Mouse (Mus musculus) CD4-positive, CD25-positive, alpha-beta regulatory T cell, adult 4 months (primary cell): ENCODE results near the gene Rspo1. TPM values are rescaled to one million over a fixed set of nuclear protein-coding genes. Genes with fewer than 3 reads are reported as not detected.
"Not testable (repeated sequence)": the region's sequence is repeated elsewhere in the genome, so short reads cannot be mapped to it uniquely, and the experiment has no call there.

Source experiments
- ATAC-seq: one replicate; pipeline ENCODE4 v1.8.0; 2017
- polyA plus RNA-seq, 2 experiments: library from polyadenylated mRNA; unstranded; fragments of 100-300 nt; shearing (Covaris generic); gene quantifications; one replicate each; pipeline ENCODE4 v1.2.1; 2017

The Rspo1 gene
- not detected for polyA plus RNA-seq

DNA sequence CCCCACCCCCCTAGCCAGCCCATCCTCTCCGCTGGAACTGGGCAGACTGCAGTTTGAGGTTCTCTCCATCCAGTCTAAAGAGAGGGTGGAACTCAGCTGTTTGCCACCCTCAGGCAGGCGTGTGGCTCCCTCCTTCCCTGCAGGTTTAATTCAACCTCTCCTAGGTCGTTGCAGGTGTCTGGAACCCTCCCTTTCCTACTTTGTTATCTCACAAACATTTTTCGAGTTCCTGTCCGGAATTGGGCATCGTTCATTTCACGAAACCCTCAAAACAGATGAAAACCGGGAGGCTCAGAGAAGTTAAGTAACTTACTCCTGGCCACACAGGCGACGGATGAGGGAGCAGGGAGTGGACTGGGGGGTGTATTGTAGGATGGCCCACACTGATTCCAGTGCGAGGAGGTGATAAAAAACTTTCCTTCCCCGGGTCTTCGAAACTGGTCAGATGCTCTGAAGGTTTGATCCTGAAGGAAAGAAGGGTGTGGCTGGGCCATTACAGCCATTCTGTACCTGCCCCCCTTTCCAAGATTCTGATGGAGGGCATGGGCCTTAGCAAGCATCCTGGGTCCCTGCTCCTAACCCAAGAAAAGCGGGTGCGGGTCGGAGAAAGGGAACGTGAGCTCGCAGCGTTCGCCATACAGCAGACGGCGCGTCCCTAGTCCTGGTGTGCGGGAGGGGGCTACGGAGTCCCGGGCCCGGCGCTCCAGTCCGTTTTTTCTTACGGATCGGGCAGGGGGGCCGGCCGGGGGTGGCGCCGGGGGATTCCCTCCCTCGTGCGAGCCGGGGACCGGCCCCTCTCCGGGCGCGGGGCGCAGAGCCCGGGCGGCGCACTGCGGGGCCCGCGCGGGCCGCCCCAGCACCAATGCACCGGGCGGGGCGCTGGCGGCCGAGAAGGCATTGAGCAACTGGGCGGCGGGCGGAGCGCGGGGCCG is at the start of gene Rspo1:
Rspo1 (plus strand) TSS at position 760 of the 932 bp plus-strand sequence.
- ATAC-seq, result no peak

GRCm38 (mm10) chr4:124936613-124937471 is 49.4 kb upstream of the Rspo1 start, which contains the start of gene 9930104L06Rik:
Gene 9930104L06Rik (plus strand): TSS chr4:124937048.
- peak; percentile 100 for ATAC-seq

GRCm38 (mm10) chr4:124939211-124939610 is 47.0 kb upstream of the Rspo1 start, which contains the start of gene Cdca8:
Gene Cdca8 (minus strand): TSS chr4:124939311.
- ATAC-seq, result not testable (repeated sequence)

DNA sequence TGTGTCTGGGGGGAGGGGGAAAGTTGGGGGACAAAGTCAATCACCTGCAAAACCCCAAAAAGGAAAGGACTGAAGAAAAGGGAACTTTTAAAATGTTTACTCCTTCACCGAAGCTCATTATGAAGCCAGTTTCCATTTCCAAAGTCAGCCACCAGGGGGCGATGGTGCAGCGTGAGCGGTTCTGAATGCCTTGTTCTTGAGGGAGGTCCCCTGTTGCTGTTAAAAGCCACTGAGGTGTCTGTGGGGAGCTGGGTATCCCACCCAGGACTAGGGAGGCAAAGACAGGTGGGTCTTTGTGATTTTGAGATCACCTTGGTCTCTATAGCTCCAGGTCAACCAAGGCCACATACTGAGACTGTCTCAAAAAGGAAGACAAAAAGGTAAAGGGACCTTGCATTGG is 43.2 kb upstream of the Rspo1 start:
- ATAC-seq, result peak; percentile 75

GRCm38 (mm10) chr4:124943781-124944180 is 42.4 kb upstream of the Rspo1 start:
- ATAC-seq, result no peak

GRCm38 (mm10) chr4:124944961-124945360 is 41.3 kb upstream of the Rspo1 start:
- no peak for ATAC-seq

- no peak for ATAC-seq
Observed at GRCm38 (mm10) chr4:124949488-124949887, 36.7 kb upstream of the Rspo1 start.

DNA sequence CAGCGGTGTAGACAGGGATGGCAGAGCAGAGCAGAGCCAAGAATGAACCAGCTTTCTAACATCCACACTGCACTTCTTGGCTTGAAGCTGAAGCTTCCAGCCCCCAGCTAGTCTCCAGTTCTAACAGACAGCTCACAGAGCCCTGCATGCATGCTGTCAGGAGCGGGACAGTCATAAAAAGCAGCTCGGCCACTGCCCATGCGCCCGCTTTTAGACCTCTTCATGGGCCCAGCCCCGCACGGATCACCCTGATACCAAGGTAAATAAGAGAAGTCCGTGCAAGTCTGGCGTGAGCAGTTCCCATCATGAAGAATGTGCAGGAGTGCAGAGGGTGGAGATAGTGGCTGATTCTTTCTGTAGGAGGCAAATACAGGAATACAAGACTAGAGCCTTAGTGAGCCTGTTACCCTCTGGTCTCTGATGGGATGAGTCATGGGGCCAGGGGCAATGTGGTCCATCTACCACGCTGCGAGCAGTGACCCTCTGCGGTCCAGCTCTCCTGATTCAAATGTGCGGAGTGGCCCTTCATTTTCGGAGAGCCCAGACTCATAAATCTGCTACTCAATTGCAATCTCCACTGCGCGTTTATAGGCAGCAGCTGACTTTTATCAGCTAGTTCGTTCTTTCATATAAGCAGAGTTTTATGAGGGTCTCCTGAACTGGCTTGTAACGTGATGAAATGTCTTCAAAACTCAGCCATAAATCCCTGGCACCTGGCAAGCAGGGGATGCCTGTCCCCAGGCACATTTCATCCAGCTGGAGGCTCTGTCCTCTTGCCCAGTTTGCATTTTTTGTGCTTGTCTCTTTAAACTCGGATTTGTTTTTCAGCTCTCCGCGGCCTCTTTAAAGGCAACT is 35.8 kb upstream of the Rspo1 start:
- ATAC-seq, result no peak

DNA sequence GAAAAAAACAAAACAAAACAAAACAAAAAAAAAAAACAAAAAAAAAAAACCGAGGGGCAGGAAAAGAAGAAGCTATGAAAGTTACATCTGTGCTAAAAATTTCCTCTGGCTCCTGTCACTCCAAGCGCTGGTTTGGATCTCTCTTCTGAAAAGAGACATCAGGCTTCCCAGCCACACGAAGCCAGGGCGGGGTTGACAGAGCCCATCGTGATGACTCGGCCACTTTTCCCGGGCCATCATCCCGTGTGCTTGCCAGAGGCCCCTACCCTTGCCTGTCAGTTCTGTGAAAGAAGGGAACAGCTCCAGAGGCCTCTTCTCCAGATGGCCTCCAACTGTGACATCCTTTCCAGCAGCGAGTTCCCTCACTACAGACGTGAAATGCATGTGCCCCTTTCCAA is 35.2 kb upstream of the Rspo1 start:
- ATAC-seq, result no peak

GRCm38 (mm10) chr4:124953546-124953945 is 32.7 kb upstream of the Rspo1 start:
- no peak for ATAC-seq

DNA sequence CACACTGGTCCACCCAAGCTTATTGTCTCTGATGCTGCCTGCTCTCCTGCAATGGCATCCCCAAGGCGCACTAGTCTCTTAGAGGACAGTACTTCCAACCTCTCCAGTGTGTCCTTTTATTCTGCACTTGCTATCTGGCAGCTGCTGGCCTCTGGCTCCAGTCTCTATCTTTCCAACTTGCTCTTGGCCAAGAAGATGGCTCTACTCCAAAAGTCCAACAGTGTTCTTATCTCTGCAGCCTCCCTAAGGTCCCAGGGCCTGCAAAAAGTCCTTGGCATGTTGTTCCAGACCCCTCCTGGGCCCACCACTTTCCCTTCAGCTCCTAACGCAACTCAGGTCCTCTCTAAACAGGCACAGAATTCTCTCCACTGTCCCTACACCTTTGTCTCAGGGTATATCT is 28.9 kb upstream of the Rspo1 start:
- no peak for ATAC-seq

GRCm38 (mm10) chr4:124959062-124959461 is 27.2 kb upstream of the Rspo1 start:
- ATAC-seq, result no peak

- no peak for ATAC-seq
Observed at GRCm38 (mm10) chr4:124960940-124961339, 25.3 kb upstream of the Rspo1 start.

DNA sequence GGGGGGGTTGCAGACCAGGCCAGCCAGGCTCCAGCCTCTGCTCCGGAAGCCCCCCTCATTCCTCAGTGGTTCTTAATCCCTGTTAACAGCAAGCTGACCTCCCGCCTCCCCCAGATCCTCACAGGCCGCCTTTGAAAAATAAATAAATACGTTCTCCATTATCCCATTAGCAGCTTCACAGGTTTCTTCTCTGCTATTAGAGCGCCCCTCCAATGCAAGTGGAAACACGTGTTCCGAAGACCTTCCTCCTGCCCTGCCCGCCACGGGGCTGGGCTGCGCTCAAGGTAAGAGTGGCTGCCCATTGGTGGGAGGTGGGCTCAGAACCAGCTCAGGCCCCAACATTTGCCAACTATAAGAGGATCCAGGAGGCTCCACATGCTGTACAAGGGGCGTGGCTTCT is 23.7 kb upstream of the Rspo1 start:
- no peak for ATAC-seq

DNA sequence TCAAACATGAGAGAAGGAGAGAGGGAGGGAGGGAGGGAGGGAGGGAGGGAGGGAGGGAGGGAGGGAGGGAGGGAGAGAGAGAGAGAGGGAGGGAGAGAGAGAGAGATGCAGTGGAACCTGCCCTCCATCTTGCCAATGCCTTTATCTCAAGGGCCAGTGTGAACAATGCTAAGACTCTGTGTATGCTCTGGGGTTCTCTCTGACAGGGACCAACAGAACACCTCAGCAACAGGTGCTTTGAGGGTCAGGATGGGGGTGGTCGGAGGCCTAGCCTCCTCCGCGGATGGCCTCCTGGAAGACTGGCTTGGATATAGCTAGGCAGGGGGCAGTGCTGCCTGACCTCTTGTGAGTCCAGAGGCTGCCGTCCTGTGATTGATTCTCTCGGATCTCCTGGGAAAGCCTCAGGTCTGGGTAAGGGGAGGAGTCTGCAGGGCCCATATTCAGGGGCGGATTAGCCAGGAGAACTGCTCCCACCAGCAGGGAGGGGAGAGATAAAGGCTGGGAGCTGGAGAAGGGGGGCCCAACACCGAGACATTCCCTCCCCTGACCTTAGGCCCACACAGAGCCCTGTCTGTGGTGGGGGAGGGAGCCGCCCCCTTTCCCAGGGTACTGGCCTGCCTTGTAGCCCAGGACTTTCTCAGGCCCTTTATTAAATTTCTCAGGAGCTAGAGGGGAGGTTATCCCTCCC is 21.2 kb upstream of the Rspo1 start:
- ATAC-seq, result no peak

GRCm38 (mm10) chr4:124968711-124969110 is 17.5 kb upstream of the Rspo1 start:
- no peak for ATAC-seq

- no peak for ATAC-seq
Observed at GRCm38 (mm10) chr4:124969219-124969848, 16.9 kb upstream of the Rspo1 start.

DNA sequence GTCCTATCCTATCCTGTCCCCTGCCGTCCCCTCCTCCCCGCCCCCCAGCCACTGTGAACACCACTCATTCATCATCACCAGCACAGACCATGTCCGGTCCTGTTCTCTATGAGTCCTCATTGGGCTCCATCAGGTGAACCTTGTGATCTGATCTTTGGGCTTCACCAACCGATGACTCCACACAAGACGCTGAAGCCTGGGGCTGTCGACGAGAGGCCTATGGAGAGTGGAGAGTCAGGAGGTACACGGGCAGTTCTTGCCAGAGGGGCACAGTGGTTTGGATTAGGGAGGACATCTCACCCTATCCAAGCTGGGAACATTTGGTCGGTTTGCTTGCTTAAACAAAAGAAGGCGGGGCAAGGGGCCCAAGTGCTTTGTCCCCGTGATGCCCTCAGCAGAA is 16.0 kb upstream of the Rspo1 start:
- no peak for ATAC-seq

DNA sequence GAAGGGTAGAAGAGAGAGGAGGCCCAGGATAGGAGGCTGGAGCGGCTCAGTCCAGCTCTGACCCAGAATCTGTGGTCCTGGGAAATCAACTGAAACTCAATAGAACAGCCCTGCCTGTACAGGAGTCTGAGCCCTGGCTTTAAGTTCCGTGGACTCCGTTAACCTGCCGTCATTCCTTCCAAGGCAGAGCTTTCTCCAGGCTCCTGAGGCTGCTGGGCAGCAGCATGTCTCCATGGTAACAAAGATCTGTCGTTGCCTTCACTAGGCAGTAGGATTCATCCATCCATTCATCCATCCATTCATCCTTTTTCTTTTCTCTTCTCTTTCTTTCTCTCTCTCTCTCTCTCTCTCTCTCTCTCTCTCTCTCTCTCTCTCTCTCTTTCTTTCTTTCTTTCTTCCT is 15.6 kb upstream of the Rspo1 start:
- ATAC-seq, result no peak

- no peak for ATAC-seq
Observed at GRCm38 (mm10) chr4:124971094-124971493, 15.1 kb upstream of the Rspo1 start.

DNA sequence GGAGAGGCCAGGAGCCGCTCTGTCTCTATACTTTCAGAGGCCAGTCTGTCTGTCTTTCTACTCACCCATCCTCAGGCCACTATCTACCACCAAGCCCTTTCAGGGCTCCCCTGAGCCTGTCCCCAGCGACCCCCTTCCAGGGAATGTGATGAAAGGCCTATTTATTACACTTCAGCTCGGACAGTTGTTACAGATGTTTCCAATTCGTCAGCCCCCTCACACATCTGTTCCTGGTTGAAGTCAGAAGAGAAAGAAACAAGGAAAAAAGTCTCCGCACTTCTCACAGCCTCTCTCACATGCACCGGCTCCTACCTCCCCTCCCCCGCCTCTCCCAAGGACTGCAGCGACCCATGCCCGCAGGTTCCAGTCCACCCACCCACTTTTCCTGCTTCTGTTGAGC is 13.9 kb upstream of the Rspo1 start:
- ATAC-seq, result no peak
